Mouse (Mus musculus) neural tube, embryonic 11.5 days (tissue): ENCODE data around the gene Col4a6. TPM values are rescaled to one million over a fixed set of nuclear protein-coding genes. Genes with fewer than 3 reads are reported as not detected.
A peak's percentile ranks its signal among the peaks of the same experiment; 100 is the strongest.

Experiments
- ATAC-seq: fragments of 200-750 bp; cut with Nextera tagmentation; 2 replicates; pipeline ENCODE4 v1.8.0; 2017; ENCODE audit warnings: moderate number of reproducible peaks, mild to moderate bottlenecking, moderate TSS enrichment, moderate library complexity; ENCODE audit not compliant: insufficient read depth, low FRiP score, low TSS enrichment
- DNase-seq: peaks from one replicate; pipeline ENCODE4 v3.0.0-alpha.2; 2015; ENCODE audit warnings: low spot score
- H3K27ac ChIP-seq: fragments of 300-500 bp; sonication (generic); 2 replicates; pipeline ENCODE4 v1.5.1; 2014; ENCODE audit warnings: low read depth, mild to moderate bottlenecking, low read length
- H3K27me3 ChIP-seq: fragments of 300-500 bp; sonication (generic); 2 replicates; pipeline ENCODE4 v1.6.1; 2014; ENCODE audit warnings: mild to moderate bottlenecking, low read length, mixed read lengths; ENCODE audit not compliant: control insufficient read depth, insufficient read depth
- H3K36me3 ChIP-seq: fragments of 300-500 bp; sonication (generic); 2 replicates; pipeline ENCODE4 v1.6.1; 2014; ENCODE audit warnings: mild to moderate bottlenecking, low read length, moderate library complexity, mixed read lengths; ENCODE audit not compliant: control insufficient read depth, insufficient read depth
- H3K4me1 ChIP-seq: fragments of 300-500 bp; sonication (generic); 2 replicates; pipeline ENCODE4 v1.6.1; 2014; ENCODE audit warnings: low read length, mixed read lengths; ENCODE audit not compliant: control insufficient read depth, insufficient read depth
- H3K4me2 ChIP-seq: fragments of 300-500 bp; sonication (generic); 2 replicates; pipeline ENCODE4 v1.6.1; 2014; ENCODE audit warnings: low read depth, mild to moderate bottlenecking, moderate library complexity
- H3K4me3 ChIP-seq: fragments of 300-500 bp; sonication (generic); 2 replicates; pipeline ENCODE4 v1.5.1; 2014; ENCODE audit warnings: low read depth, low read length
- H3K9ac ChIP-seq: fragments of 300-500 bp; sonication (generic); 2 replicates; pipeline ENCODE4 v1.6.1; 2014; ENCODE audit warnings: mild to moderate bottlenecking, low read length
- H3K9me3 ChIP-seq: fragments of 300-500 bp; sonication (generic); 2 replicates; pipeline ENCODE4 v1.6.1; 2016; ENCODE audit warnings: low read length; ENCODE audit not compliant: control insufficient read depth
- WGBS: fragments of 180-500 bp; shearing (Covaris S2); extraction: QIAGEN DNeasy Blood & Tissue Kit; methylation state at CpG from one replicate; pipeline ENCODE4 v1.1.7; 2014; 5-methylcytosine and 5-hydroxymethylcytosine counted together
- polyA plus RNA-seq: library from polyadenylated mRNA; unstranded; fragments of >200 nt; fragmentation: Nextera tagmentation; extraction: Ambion mirVana; gene quantifications from 2 replicates; pipeline ENCODE4 v1.2.1, GENCODE M21; 2014

Col4a6 gene
- polyA plus RNA-seq, 1 experiment from 2014 or later = 1.9 TPM

- no peak overlapping the region for H3K4me3 ChIP-seq
- H3K4me2 ChIP-seq = no peak overlapping the region
- WGBS = 41% methylated on average over 5 of the region's 5 CpGs
- H3K36me3 ChIP-seq = no peaks in the 10 kb centered on the region
- no peaks in the 10 kb centered on the region for H3K4me1 ChIP-seq
- no peak overlapping the region for H3K9ac ChIP-seq
- peak; percentile 55 for DNase-seq
- peaks cover 7% of the 10 kb centered on the region; the same call in 1 of the 2 replicates for H3K27me3 ChIP-seq
- no peak overlapping the region for H3K27ac ChIP-seq
- peak; percentile 13; the same call in 1 of the 2 replicates for ATAC-seq
- no peaks in the 10 kb centered on the region for H3K9me3 ChIP-seq
Measured at GRCm38 (mm10) chrX:141212802-141213201, 261.1 kb downstream of the Col4a6 start.

GRCm38 (mm10) chrX:141198993-141199392, 274.9 kb downstream of the Col4a6 start:
- 81% methylated on average over 3 of the region's 3 CpGs for WGBS
- Histone ChIP-seq H3K27me3 (peaks cover 9% of the 10 kb centered on the region; the same call in 1 of the 2 replicates), H3K4me1 (no peaks in the 10 kb centered on the region), H3K9ac (no peak overlapping the region), H3K27ac (no peak overlapping the region), H3K4me3 (no peak overlapping the region), H3K9me3 (no peaks in the 10 kb centered on the region), H3K4me2 (no peak overlapping the region), H3K36me3 (no peaks in the 10 kb centered on the region)
- ATAC-seq (no peak), DNase-seq (no peak)

GRCm38 (mm10) chrX:141195036-141195435, 278.8 kb downstream of the Col4a6 start:
- H3K4me1 ChIP-seq = no peaks in the 10 kb centered on the region

GRCm38 (mm10) chrX:141175353-141175752, 298.5 kb downstream of the Col4a6 start:
- H3K4me2 ChIP-seq = no peak overlapping the region
- no peaks in the 10 kb centered on the region for H3K9me3 ChIP-seq
- H3K27me3 ChIP-seq = 0 out of 2 replicates have a peak, but pooled peaks cover 2% of the 10 kb centered on the region
- H3K27ac ChIP-seq = no peak overlapping the region
- H3K9ac ChIP-seq = no peak overlapping the region
- H3K4me1 ChIP-seq = no peaks in the 10 kb centered on the region
- no peaks in the 10 kb centered on the region for H3K36me3 ChIP-seq
- H3K4me3 ChIP-seq = no peak overlapping the region
- WGBS = 55% methylated on average over 7 of the region's 7 CpGs
- no peak for ATAC-seq
- peak; percentile 35 for DNase-seq

More at GRCm38 (mm10) chrX:141195036-141195435, 278.8 kb downstream of the Col4a6 start:
- DNase-seq (no peak), ATAC-seq (no peak)
- Histone ChIP-seq H3K4me2 (no peak overlapping the region), H3K4me3 (no peak overlapping the region), H3K9me3 (no peaks in the 10 kb centered on the region), H3K36me3 (no peaks in the 10 kb centered on the region), H3K9ac (no peak overlapping the region), H3K27me3 (peaks cover 14% of the 10 kb centered on the region; the same call in 1 of the 2 replicates), H3K27ac (no peak overlapping the region)

- Histone ChIP-seq H3K27ac (no peak overlapping the region), H3K4me2 (no peak overlapping the region), H3K4me3 (no peak overlapping the region), H3K9ac (no peak overlapping the region), H3K36me3 (no peaks in the 10 kb centered on the region), H3K27me3 (0 out of 2 replicates have a peak, but pooled peaks cover 4% of the 10 kb centered on the region), H3K9me3 (no peaks in the 10 kb centered on the region), H3K4me1 (no peaks in the 10 kb centered on the region)
- ATAC-seq = no peak
- no peak for DNase-seq
- WGBS = 94% methylated on average over 4 of the region's 4 CpGs
Measured at GRCm38 (mm10) chrX:141165067-141165466, 308.8 kb downstream of the Col4a6 start.

GRCm38 (mm10) chrX:141160371-141160770, 313.5 kb downstream of the Col4a6 start:
- Histone ChIP-seq H3K9me3 (no peaks in the 10 kb centered on the region), H3K4me3 (no peak overlapping the region), H3K4me1 (no peaks in the 10 kb centered on the region), H3K27me3 (0 out of 2 replicates have a peak, but pooled peaks cover 2% of the 10 kb centered on the region), H3K27ac (no peak overlapping the region), H3K9ac (no peak overlapping the region), H3K36me3 (no peaks in the 10 kb centered on the region), H3K4me2 (no peak overlapping the region)
- ATAC-seq = no peak
- WGBS = 73% methylated on average over 3 of the region's 3 CpGs
- DNase-seq = no peak

DNA sequence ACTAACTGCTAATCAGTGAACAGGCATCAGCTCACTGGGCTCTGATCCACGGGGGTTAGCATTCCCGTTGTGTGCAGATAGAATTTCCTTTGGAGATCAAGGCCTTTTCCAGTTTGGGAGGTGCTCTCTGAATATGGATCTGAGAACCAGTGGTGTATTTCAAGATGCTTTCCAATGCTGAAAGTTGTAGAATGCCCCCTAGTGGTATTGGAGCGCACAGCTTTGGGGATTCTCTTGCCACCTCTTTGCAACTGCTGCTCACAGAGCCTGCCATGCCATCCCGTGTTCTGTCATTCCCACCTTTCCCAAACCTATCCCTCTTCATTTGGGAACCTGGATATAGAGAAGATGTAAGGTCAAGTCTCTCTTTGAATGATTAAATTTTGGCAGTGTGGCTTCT, 315.7 kb downstream of the Col4a6 start:
- Histone ChIP-seq H3K27ac (no peak overlapping the region), H3K4me2 (no peak overlapping the region), H3K36me3 (no peaks in the 10 kb centered on the region), H3K27me3 (0 out of 2 replicates have a peak, but pooled peaks cover 2% of the 10 kb centered on the region), H3K4me1 (no peaks in the 10 kb centered on the region), H3K9ac (no peak overlapping the region), H3K4me3 (no peak overlapping the region), H3K9me3 (no peaks in the 10 kb centered on the region)
- DNase-seq (no peak), ATAC-seq (no peak)
- 38% methylated on average over 4 of the region's 4 CpGs for WGBS

DNA sequence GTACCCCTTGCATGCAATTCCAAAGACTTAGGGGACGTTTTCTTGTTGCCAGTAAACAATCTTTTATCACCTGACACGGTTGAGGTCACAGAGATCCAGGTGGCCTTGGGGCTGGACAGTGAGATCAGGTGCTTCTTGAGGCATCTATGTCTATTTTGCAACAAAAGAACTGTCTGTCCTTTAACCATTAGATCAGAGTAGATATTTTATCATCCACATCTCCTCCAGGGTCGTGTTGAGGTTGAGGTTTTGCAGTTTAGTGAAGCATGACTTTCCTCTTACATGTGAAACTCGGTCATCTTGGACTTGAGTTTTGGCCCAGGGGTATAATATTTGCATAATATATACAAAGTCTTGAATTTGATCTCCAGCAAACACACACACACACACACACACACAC, 316.2 kb downstream of the Col4a6 start:
- no peak overlapping the region for H3K9ac ChIP-seq
- H3K4me1 ChIP-seq = no peaks in the 10 kb centered on the region
- no peak overlapping the region for H3K4me2 ChIP-seq
- H3K27ac ChIP-seq = no peak overlapping the region
- DNase-seq (no peak), ATAC-seq (no peak)
- H3K9me3 ChIP-seq = no peaks in the 10 kb centered on the region
- 67% methylated on average over 4 of the region's 4 CpGs for WGBS
- 0 out of 2 replicates have a peak, but pooled peaks cover 2% of the 10 kb centered on the region for H3K27me3 ChIP-seq
- H3K36me3 ChIP-seq = no peaks in the 10 kb centered on the region
- H3K4me3 ChIP-seq = no peak overlapping the region

GRCm38 (mm10) chrX:141156696-141157095, 317.2 kb downstream of the Col4a6 start:
- no peak overlapping the region for H3K4me3 ChIP-seq
- ATAC-seq = no peak
- WGBS = 14% methylated on average over 2 of the region's 2 CpGs

More at GRCm38 (mm10) chrX:141156696-141157095, 317.2 kb downstream of the Col4a6 start:
- DNase-seq = no peak
- H3K4me1 ChIP-seq = no peaks in the 10 kb centered on the region
- H3K9ac ChIP-seq = no peak overlapping the region
- H3K4me2 ChIP-seq = no peak overlapping the region
- H3K27ac ChIP-seq = no peak overlapping the region
- no peaks in the 10 kb centered on the region for H3K9me3 ChIP-seq
- 0 out of 2 replicates have a peak, but pooled peaks cover 2% of the 10 kb centered on the region for H3K27me3 ChIP-seq
- no peaks in the 10 kb centered on the region for H3K36me3 ChIP-seq
